Mouse (Mus musculus) testis, adult 2 months (tissue): ENCODE results near the gene Aipl1.

Experiments
- CTCF ChIP-seq: fragments of 200-500 bp; IDR thresholded peaks from 2 replicates; pipeline ENCODE4 v1.5.1; 2012; ENCODE audit warnings: low read depth, mild to moderate bottlenecking, inconsistent platforms, low read length, moderate library complexity; ENCODE audit not compliant: control insufficient read depth, insufficient read depth, insufficient replicate concordance
- POLR2A ChIP-seq: fragments of 200-500 bp; IDR thresholded peaks from 2 replicates; pipeline ENCODE4 v1.6.1; 2012; ENCODE audit warnings: low read depth, mild to moderate bottlenecking, inconsistent platforms, low read length, moderate library complexity; ENCODE audit not compliant: control insufficient read depth

- no peak for TF ChIP-seq CTCF
- TF ChIP-seq POLR2A, result no peak
These were observed 37.1 kb downstream of the Aipl1 start for GRCm38 (mm10) chr11:72000194-72000593.
